Comparison of ENCODE assay signal across 10 mouse cellular contexts in the genomic region with DNA sequence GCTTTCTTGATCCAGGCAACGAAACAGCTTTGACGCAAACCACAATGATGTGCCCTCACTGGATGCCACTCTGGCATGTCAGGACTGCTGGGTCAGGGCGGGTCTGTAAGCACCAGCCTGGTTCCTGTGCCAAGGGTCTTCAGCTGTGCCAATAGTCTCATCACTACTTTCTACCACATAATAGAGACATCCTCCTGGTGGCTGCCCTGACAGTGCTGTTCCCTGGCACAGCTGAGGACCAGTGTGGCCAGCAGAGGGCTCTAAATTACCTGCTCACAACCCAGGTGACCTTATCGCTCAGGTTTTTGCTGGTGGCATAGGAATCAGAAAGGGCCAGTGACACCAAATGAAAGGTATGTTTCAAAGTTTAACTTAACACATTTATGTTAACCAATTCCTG. TPM values are rescaled to one million over a fixed set of nuclear protein-coding genes. Genes with fewer than 3 reads are reported as not detected.
DNase-seq lines count a peak whose midpoint lies in the region; ATAC-seq and TF ChIP-seq lines count a peak whose summit lies in the region.
"Had no signal": no experiment of that assay in that cellular context is flagged by ENCODE, and none has a peak within 500 bp of the region (broad histone marks: within the 10 kb centered on the region; RNA-seq: fewer than 3 reads in every experiment).

No protein-coding gene starts in this region.

- H3K27me3 ChIP-seq in splenic B cell, adult 2 months (ENCODE audit: control insufficient read depth, insufficient read depth, low read length, poor library complexity, severe bottlenecking) = peaks cover 2% of the 10 kb centered on the region; the same call in 1 of the 2 replicates
- no peaks in the 10 kb centered on the region for H3K27me3 ChIP-seq in forebrain, embryonic 11.5 days (ENCODE audit: control insufficient read depth, insufficient read depth, low read length)

- no peak overlapping the region for H3K4me3 ChIP-seq in layer of hippocampus, adult 2 months
- H3K4me3 ChIP-seq in forebrain, embryonic 11.5 days (ENCODE audit: low read depth, low read length) = no peak overlapping the region

- no peaks in the 10 kb centered on the region for H3K36me3 ChIP-seq in splenic B cell, adult 2 months (ENCODE audit: control insufficient read depth, insufficient read depth, low read length, poor library complexity, severe bottlenecking)
- no peaks in the 10 kb centered on the region for H3K36me3 ChIP-seq in forebrain, embryonic 11.5 days (ENCODE audit: control insufficient read depth, insufficient read depth, low read length)

- H3K27ac ChIP-seq in layer of hippocampus, adult 2 months = no peak overlapping the region
- H3K27ac ChIP-seq in forebrain, embryonic 11.5 days (ENCODE audit: low read depth, low read length) = no peak overlapping the region

- H3K4me2 ChIP-seq in forebrain, embryonic 11.5 days (ENCODE audit: low read depth, low read length, severe bottlenecking) = no peak overlapping the region

- no peak for DNase-seq in layer of hippocampus, adult 2 months (ENCODE audit: low spot score in 2 of 2)
- DNase-seq in layer of hippocampus, adult 8-10 months (ENCODE audit: low spot score in 2 of 2) = no peak
- DNase-seq in T-cell, adult 2 months (ENCODE audit: low spot score) = peak; percentile 48
- DNase-seq in kidney, postnatal 14 days = peak; percentile 64
- peak; percentile 61 for DNase-seq in splenic B cell, adult 2 months (ENCODE audit: low read depth, low spot score)
- DNase-seq in forebrain, embryonic 11.5 days (ENCODE audit: low spot score) = no peak
- DNase-seq in urinary bladder, postnatal 4 days (ENCODE audit: low spot score in 2 of 2) = no peak

- WGBS in forebrain, embryonic 11.5 days = 48% methylated on average over 4 of the region's 4 CpGs

- TF ChIP-seq CTCF in layer of hippocampus, adult 2 months (conservative IDR thresholded peaks at IDR 0.05) = peak; percentile 61

- no peaks in the 10 kb centered on the region for H3K9me3 ChIP-seq in forebrain, embryonic 11.5 days (ENCODE audit: control insufficient read depth, low read length)

- H3K4me1 ChIP-seq in forebrain, embryonic 11.5 days (replicated peaks; ENCODE audit: control insufficient read depth, insufficient read depth, low read length) = no peaks in the 10 kb centered on the region

- no peak for ATAC-seq in forebrain, embryonic 11.5 days (replicated peaks; ENCODE audit: low FRiP score)
- no peak for ATAC-seq in cerebellum, adult (ENCODE audit: insufficient number of reproducible peaks, low FRiP score, low TSS enrichment)

- no peak overlapping the region for H3K9ac ChIP-seq in forebrain, embryonic 11.5 days (ENCODE audit: low read length)

RNA-seq across cellular contexts. Expression of gene Hagh, which starts 1.2 kb away (rescaled TPM):
- 100 to 1,000 TPM; 135 to 137 TPM for total RNA-seq in layer of hippocampus, adult 2 months (2021)
- 100 to 1,000 TPM; 121 to 133 (median 126) TPM for total RNA-seq in layer of hippocampus, adult 8-10 months (2022)
- 25.4 and 26.7 TPM in 2 replicates for polyA plus RNA-seq in forebrain, embryonic 11.5 days (2014; fragmentation: Nextera tagmentation; extraction: Ambion mirVana)

RNA-seq across cellular contexts. Expression of gene Fahd1, which starts 9.0 kb away (rescaled TPM):
- total RNA-seq in layer of hippocampus, adult 2 months (2021) = 10 to 100 TPM; 21.1 to 22.4 TPM
- total RNA-seq in layer of hippocampus, adult 8-10 months (2022) = 10 to 100 TPM; 18.5 to 21.1 (median 20.6) TPM
- polyA plus RNA-seq in forebrain, embryonic 11.5 days (2014; fragmentation: Nextera tagmentation; extraction: Ambion mirVana) = 18.2 and 19.3 TPM in 2 replicates

RNA-seq across cellular contexts. Expression of gene Igfals, which starts 24.7 kb away (rescaled TPM):
- total RNA-seq in layer of hippocampus, adult 2 months (2021) = under 1 TPM in 1 of 2 experiments, not detected in 1; 0.34 TPM
- not detected for total RNA-seq in layer of hippocampus, adult 8-10 months (2022)
- not detected in 2 replicates for polyA plus RNA-seq in forebrain, embryonic 11.5 days (2014; fragmentation: Nextera tagmentation; extraction: Ambion mirVana)
- total RNA-seq: common myeloid progenitor, adult 5-6 weeks; layer of hippocampus, adult 18-20 months had no signal

RNA-seq across cellular contexts. Expression of gene Meiob, which starts 37.0 kb away (rescaled TPM):
- total RNA-seq in layer of hippocampus, adult 2 months (2021) = not detected
- total RNA-seq in layer of hippocampus, adult 8-10 months (2022) = not detected
- polyA plus RNA-seq in forebrain, embryonic 11.5 days (2014; fragmentation: Nextera tagmentation; extraction: Ambion mirVana) = not detected in 2 replicates
- total RNA-seq: layer of hippocampus, adult 18-20 months had no signal

RNA-seq across cellular contexts. Expression of gene Nubp2, which starts 45.0 kb away (rescaled TPM):
- total RNA-seq in layer of hippocampus, adult 2 months (2021) = 10 to 100 TPM; 34.3 to 35.8 TPM
- 10 to 100 TPM; 32.1 to 36.8 (median 33.3) TPM for total RNA-seq in layer of hippocampus, adult 8-10 months (2022)
- polyA plus RNA-seq in forebrain, embryonic 11.5 days (2014; fragmentation: Nextera tagmentation; extraction: Ambion mirVana) = 71.9 and 82.0 TPM in 2 replicates

Comparison
In these comparisons a context has a peak if more than half of its experiments do, and no peak if none do; other contexts are left out.
1. DNase-seq: peak in T-cell, adult 2 months (single experiment), kidney, postnatal 14 days (single experiment) and splenic B cell, adult 2 months (single experiment); none in layer of hippocampus, adult 2 months (0 of 2), layer of hippocampus, adult 8-10 months (0 of 2), forebrain, embryonic 11.5 days (single experiment) and urinary bladder, postnatal 4 days (0 of 2).